Mouse (Mus musculus) C2C12 (cell line): ENCODE results near the gene Mlh1. TPM values are rescaled to one million over a fixed set of nuclear protein-coding genes. Genes with fewer than 3 reads are reported as not detected.

ENCODE experiments used
- H3K27me3 ChIP-seq: one replicate; pipeline ENCODE4 v1.6.1; 2011; ENCODE audit not compliant: control insufficient read depth, insufficient read depth, insufficient read length
- H3K36me3 ChIP-seq: one replicate; pipeline ENCODE4 v1.6.1; 2011; ENCODE audit not compliant: control insufficient read depth, insufficient read depth
- H3K4me3 ChIP-seq: one replicate; pipeline ENCODE4 v1.5.1; 2011; ENCODE audit warnings: mild to moderate bottlenecking, control low read depth; ENCODE audit not compliant: poor library complexity, insufficient read depth, severe bottlenecking
- H3K79me2 ChIP-seq: one replicate; pipeline ENCODE4 v1.6.1; 2011; ENCODE audit not compliant: control insufficient read depth, insufficient read depth
- H3K79me3 ChIP-seq: one replicate; pipeline ENCODE4 v1.6.1; 2011; ENCODE audit warnings: low read depth, control low read depth
- H3ac ChIP-seq: one replicate; pipeline ENCODE3; 2011; ENCODE audit warnings: low read depth; ENCODE audit not compliant: control insufficient read depth, insufficient read length
- CEBPB ChIP-seq: IDR thresholded peaks from one replicate; pipeline ENCODE4 v1.6.1; 2011; ENCODE audit warnings: low read depth, mild to moderate bottlenecking, control low read depth, moderate library complexity
- CTCF ChIP-seq: IDR thresholded peaks from one replicate; pipeline ENCODE4 v1.5.1; 2011; ENCODE audit not compliant: control insufficient read depth, insufficient read depth, insufficient read length
- FOSL1 ChIP-seq: IDR thresholded peaks from one replicate; pipeline ENCODE4 v1.8.0; 2011; ENCODE audit warnings: mild to moderate bottlenecking, low read length; ENCODE audit not compliant: poor library complexity, insufficient read depth, severe bottlenecking
- MAX ChIP-seq: IDR thresholded peaks from one replicate; pipeline ENCODE4 v1.6.1; 2011; ENCODE audit warnings: mild to moderate bottlenecking, control low read depth
- MYOD1 ChIP-seq: IDR thresholded peaks from one replicate; pipeline ENCODE4 v1.6.1; 2011; ENCODE audit warnings: low read depth; ENCODE audit not compliant: control insufficient read depth, insufficient read length
- MYOG ChIP-seq: IDR thresholded peaks from one replicate; pipeline ENCODE4 v1.6.1; 2011; ENCODE audit not compliant: control insufficient read depth, insufficient read length; ENCODE audit errors: extremely low read depth
- USF1 ChIP-seq: IDR thresholded peaks from one replicate; pipeline ENCODE4 v1.6.1; 2011; ENCODE audit warnings: low read depth, mild to moderate bottlenecking, control low read depth, moderate library complexity
- polyA plus RNA-seq: library from polyadenylated mRNA; unstranded; fragments of >200 nt; fragmentation: generic; extraction: Trizol; gene quantifications from one replicate; pipeline ENCODE4 v1.2.1, GENCODE M21; 2012; ENCODE audit warnings: missing spikeins

Gene Mlh1
- polyA plus RNA-seq, 1 experiment: 11.7 TPM

- H3K79me3 ChIP-seq: no peaks in the 10 kb centered on the region
- H3K79me2 ChIP-seq: no peaks in the 10 kb centered on the region
- H3K4me3 ChIP-seq: no peak overlapping the region
- peaks cover 50% of the 10 kb centered on the region for H3K36me3 ChIP-seq
- H3K27me3 ChIP-seq: no peaks in the 10 kb centered on the region
- TF ChIP-seq USF1: no peak
- no peak for TF ChIP-seq CTCF
- no peak for TF ChIP-seq MAX
- TF ChIP-seq FOSL1: no peak
- no peak for TF ChIP-seq CEBPB
- no peak for TF ChIP-seq MYOD1
- no peak for TF ChIP-seq MYOG
- H3ac ChIP-seq: no peak overlapping the region
Observed at GRCm38 (mm10) chr9:111223406-111223805, 48.2 kb downstream of the Mlh1 start.

DNA sequence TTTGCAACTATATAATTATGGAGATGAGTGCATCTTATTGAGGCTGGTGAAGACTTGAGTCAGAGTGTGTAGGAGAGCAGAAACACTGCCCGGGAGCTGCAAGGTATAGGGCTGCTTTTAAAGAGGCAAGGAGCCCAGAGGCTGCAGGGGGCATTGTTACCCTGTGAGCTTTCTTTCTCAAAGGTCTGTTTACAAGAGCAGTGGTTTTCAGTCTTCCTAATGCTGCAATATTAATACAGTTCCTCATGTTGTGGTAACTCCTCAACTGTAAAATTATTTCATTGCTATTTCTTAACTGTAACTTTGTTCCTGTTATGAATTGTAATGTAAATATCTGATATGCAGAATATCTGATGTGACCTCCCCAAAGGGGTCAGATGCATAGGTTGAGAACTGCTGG, 50.0 kb downstream of the Mlh1 start:
- Histone ChIP-seq H3K36me3 (peaks cover 39% of the 10 kb centered on the region), H3K27me3 (no peaks in the 10 kb centered on the region), H3K79me2 (no peaks in the 10 kb centered on the region), H3K79me3 (no peaks in the 10 kb centered on the region), H3ac (no peak overlapping the region), H3K4me3 (no peak overlapping the region)
- TF ChIP-seq MAX (no peak), FOSL1 (no peak), USF1 (no peak), MYOD1 (no peak), CTCF (no peak), CEBPB (no peak), MYOG (no peak)

DNA sequence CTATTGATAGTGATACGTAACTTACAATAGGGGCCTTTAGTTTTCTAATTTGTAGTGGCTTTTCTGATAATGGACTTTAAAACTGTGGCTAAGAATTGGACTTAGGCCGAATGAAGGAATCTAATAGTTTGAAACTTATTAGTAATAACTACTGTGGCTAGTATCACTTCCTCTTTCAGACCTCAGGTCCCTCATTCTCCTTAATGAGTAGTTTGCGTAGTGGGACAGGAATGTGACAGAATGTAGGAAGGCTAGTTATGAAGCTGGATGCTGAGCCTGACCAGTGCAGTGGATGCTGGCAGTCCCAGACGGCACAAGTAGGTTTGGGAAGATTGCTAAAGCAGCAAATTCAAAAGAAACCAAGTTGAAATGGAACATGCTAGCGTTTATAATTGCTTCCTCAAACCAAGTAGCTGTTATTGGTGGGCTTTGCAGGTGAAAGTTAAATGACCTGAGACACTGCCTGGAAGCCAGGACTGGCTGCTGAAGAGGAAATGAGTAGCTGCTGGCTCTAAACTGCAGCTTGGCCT, 51.0 kb downstream of the Mlh1 start:
- no peak for TF ChIP-seq CEBPB
- TF ChIP-seq MYOD1: no peak
- no peak for TF ChIP-seq MAX
- no peak for TF ChIP-seq FOSL1
- TF ChIP-seq MYOG: no peak
- TF ChIP-seq USF1: no peak
- Histone ChIP-seq H3K79me2 (no peaks in the 10 kb centered on the region), H3ac (no peak overlapping the region), H3K36me3 (peaks cover 31% of the 10 kb centered on the region), H3K4me3 (no peak overlapping the region), H3K27me3 (no peaks in the 10 kb centered on the region), H3K79me3 (no peaks in the 10 kb centered on the region)

DNA sequence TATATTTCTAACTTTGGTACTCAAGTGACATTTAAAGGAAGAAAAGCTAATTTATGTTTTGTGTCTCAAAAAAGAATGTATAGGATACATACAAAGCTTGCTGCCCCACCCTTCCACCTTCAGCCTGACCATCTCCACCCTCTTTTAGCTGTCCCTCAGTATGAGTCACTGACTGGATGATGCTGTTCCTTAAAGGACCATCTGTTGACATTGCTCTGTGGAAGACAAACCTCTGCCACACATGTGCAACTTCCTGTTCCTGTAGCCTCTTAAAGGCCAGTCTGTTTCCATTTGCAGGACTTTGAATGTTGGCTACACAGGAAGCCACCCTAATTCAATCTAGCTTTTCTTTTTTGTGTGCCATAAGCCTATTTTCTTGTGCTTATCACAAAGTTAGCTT, 55.2 kb downstream of the Mlh1 start:
- Histone ChIP-seq H3ac (no peak overlapping the region), H3K36me3 (peaks cover 23% of the 10 kb centered on the region), H3K4me3 (no peak overlapping the region), H3K79me2 (no peaks in the 10 kb centered on the region), H3K79me3 (no peaks in the 10 kb centered on the region), H3K27me3 (no peaks in the 10 kb centered on the region)
- no peak for TF ChIP-seq CTCF
- TF ChIP-seq MAX: no peak
- TF ChIP-seq MYOD1: no peak
- TF ChIP-seq USF1: no peak
- no peak for TF ChIP-seq MYOG
- TF ChIP-seq CEBPB: no peak
- TF ChIP-seq FOSL1: no peak

DNA sequence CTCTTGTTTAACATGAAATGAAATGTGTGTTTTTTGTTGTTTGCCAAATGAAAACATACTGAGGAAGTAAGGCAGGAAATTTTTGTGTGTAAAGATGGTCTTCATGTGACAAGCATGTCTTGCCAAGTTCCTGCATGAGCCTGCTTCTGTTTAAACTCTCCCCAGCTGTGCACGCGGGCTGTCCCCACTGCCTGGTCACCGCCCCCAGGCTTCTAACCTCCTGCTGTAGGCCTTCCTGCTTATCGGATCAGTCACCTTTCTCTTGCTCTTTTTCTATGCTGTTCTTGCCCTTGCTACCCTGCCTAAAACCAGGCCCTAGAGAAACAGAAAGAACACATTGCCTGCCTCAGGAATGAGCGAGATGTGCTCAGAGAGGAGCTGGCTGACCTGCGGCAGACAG, 58.1 kb downstream of the Mlh1 start:
- no peaks in the 10 kb centered on the region for H3K79me2 ChIP-seq
- H3ac ChIP-seq: no peak overlapping the region
- H3K27me3 ChIP-seq: no peaks in the 10 kb centered on the region
- no peaks in the 10 kb centered on the region for H3K79me3 ChIP-seq
- peaks cover 13% of the 10 kb centered on the region for H3K36me3 ChIP-seq
- no peak overlapping the region for H3K4me3 ChIP-seq
- TF ChIP-seq CTCF: no peak
- no peak for TF ChIP-seq FOSL1
- no peak for TF ChIP-seq USF1
- no peak for TF ChIP-seq CEBPB
- TF ChIP-seq MYOD1: no peak
- TF ChIP-seq MAX: no peak
- no peak for TF ChIP-seq MYOG
